Mouse (Mus musculus): ENCODE results near the gene Dnm2. TPM values are rescaled to one million over a fixed set of nuclear protein-coding genes. Genes with fewer than 3 reads are reported as not detected.
A peak's percentile ranks its signal among the peaks of the same experiment; 100 is the strongest.
"Not testable (repeated sequence)": the region's sequence is repeated elsewhere in the genome, so short reads cannot be mapped to it uniquely, and the experiment has no call there.

The Dnm2 gene
- polyA plus RNA-seq, 1 experiment from 2014 or later, result 51.8 TPM

- DNase-seq, result no peak
- ATAC-seq (ENCODE audit: low read depth), result no peak
Observed at GRCm38 (mm10) chr9:21508871-21509404, 84.2 kb downstream of the Dnm2 start.

GRCm38 (mm10) chr9:21509772-21510688 is 85.3 kb downstream of the Dnm2 start, which contains the start of gene Tmed1:
Tmed1 (minus strand) TSS chr9:21510252.
- H3K27me3 ChIP-seq, result no peaks in the 10 kb centered on the region
- WGBS (ENCODE audit: insufficient replicate concordance), result under 1% methylated on average over 44 of the region's 44 CpGs
- H3K27ac ChIP-seq, result peak within 1 kb of the TSS; percentile 84
- H3K4me1 ChIP-seq (replicated peaks), result peaks cover 37% of the 10 kb centered on the region
- peak within 1 kb of the TSS; percentile 79 for H3K4me3 ChIP-seq (replicated peaks)
- peak; percentile 90 for DNase-seq
- H3K9ac ChIP-seq, result peak within 1 kb of the TSS; percentile 78
- H3K36me3 ChIP-seq, result peaks cover 40% of the 10 kb centered on the region
- ATAC-seq (ENCODE audit: low read depth), result peak; percentile 94
- H3K4me2 ChIP-seq, result peak within 1 kb of the TSS; percentile 79
- H3K9me3 ChIP-seq (replicated peaks), result no peaks in the 10 kb centered on the region; the same call in 1 of the 2 replicates

More at GRCm38 (mm10) chr9:21508871-21509404, 84.2 kb downstream of the Dnm2 start:
- 69% methylated on average over 7 of the region's 7 CpGs for WGBS (ENCODE audit: insufficient replicate concordance)
- Histone ChIP-seq H3K4me3 (replicated peaks) (peak overlapping the region; percentile 79), H3K36me3 (peaks cover 51% of the 10 kb centered on the region), H3K9ac (peak overlapping the region; percentile 78), H3K27me3 (no peaks in the 10 kb centered on the region), H3K4me2 (peak overlapping the region; percentile 79), H3K9me3 (replicated peaks) (no peaks in the 10 kb centered on the region; the same call in 1 of the 2 replicates), H3K27ac (peak overlapping the region; percentile 84; the same call in 1 of the 2 replicates), H3K4me1 (replicated peaks) (peaks cover 31% of the 10 kb centered on the region)

DNA sequence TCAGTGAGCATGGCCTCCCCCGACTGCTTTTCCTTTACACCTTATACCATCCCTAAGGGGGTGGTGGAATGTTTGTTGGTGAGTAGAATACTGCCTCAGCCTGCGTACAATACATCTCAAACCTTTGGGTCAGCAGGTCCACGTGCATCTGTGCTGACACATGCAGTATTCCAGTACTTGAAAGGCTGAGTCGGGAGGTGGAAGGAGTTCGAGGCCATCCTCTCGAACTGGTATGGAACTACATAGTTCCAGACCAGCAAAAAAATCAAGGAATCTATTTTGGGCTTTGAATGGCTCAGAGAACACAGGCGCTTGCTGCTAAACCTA is 85.9 kb downstream of the Dnm2 start:
- H3K27me3 ChIP-seq, result no peaks in the 10 kb centered on the region
- no peak; the same call in 1 of the 2 replicates for ATAC-seq (ENCODE audit: low read depth)
- H3K36me3 ChIP-seq, result peaks cover 34% of the 10 kb centered on the region
- H3K4me1 ChIP-seq (replicated peaks), result peaks cover 37% of the 10 kb centered on the region
- 4% methylated on average over 7 of the region's 7 CpGs for WGBS (ENCODE audit: insufficient replicate concordance)
- H3K4me2 ChIP-seq, result peak overlapping the region; percentile 79
- H3K9ac ChIP-seq, result peak overlapping the region; percentile 78
- H3K9me3 ChIP-seq (replicated peaks), result no peaks in the 10 kb centered on the region; the same call in 1 of the 2 replicates
- peak overlapping the region; percentile 84 for H3K27ac ChIP-seq
- peak overlapping the region; percentile 79 for H3K4me3 ChIP-seq (replicated peaks)
- no peak for DNase-seq

- Histone ChIP-seq H3K36me3 (peaks cover 30% of the 10 kb centered on the region), H3K4me2 (peak overlapping the region; percentile 79), H3K27me3 (no peaks in the 10 kb centered on the region), H3K27ac (peak overlapping the region; percentile 84), H3K4me1 (replicated peaks) (peaks cover 37% of the 10 kb centered on the region), H3K9me3 (replicated peaks) (no peaks in the 10 kb centered on the region; the same call in 1 of the 2 replicates), H3K9ac (peak overlapping the region; percentile 78), H3K4me3 (replicated peaks) (peak overlapping the region; percentile 79)
- ATAC-seq (ENCODE audit: low read depth) (no peak), DNase-seq (no peak)
- 69% methylated on average over 9 of the region's 9 CpGs for WGBS (ENCODE audit: insufficient replicate concordance)
Observed at GRCm38 (mm10) chr9:21511052-21511451, 86.3 kb downstream of the Dnm2 start.

DNA sequence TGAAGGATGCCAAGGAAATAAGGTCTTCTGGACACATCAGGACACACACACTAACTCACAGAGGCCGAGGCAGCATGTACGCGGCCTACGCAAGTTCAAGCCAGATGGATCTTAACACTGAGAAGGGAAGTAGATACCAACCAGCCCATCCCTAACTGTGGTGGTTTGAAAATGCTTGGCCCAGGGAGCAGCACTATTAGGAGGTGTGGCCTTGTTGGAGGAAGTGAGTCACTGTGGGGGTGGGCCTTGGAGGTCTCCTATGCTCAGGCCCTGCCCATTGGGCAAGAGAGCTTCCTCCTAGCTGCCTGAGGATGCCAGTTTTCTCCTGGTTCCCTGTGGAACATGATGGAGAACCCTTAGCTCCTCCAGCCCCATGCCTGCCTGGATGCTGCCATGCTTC is 88.8 kb downstream of the Dnm2 start:
- no peak for DNase-seq
- 97% methylated on average over 4 of the region's 4 CpGs for WGBS (ENCODE audit: insufficient replicate concordance)
- Histone ChIP-seq H3K27ac (no peak overlapping the region), H3K27me3 (no peaks in the 10 kb centered on the region), H3K4me3 (replicated peaks) (no peak overlapping the region), H3K9ac (no peak overlapping the region), H3K9me3 (replicated peaks) (no peaks in the 10 kb centered on the region; the same call in 1 of the 2 replicates), H3K4me2 (no peak overlapping the region), H3K4me1 (replicated peaks) (peaks cover 36% of the 10 kb centered on the region), H3K36me3 (peaks cover 6% of the 10 kb centered on the region)
- ATAC-seq (ENCODE audit: low read depth), result no peak

DNA sequence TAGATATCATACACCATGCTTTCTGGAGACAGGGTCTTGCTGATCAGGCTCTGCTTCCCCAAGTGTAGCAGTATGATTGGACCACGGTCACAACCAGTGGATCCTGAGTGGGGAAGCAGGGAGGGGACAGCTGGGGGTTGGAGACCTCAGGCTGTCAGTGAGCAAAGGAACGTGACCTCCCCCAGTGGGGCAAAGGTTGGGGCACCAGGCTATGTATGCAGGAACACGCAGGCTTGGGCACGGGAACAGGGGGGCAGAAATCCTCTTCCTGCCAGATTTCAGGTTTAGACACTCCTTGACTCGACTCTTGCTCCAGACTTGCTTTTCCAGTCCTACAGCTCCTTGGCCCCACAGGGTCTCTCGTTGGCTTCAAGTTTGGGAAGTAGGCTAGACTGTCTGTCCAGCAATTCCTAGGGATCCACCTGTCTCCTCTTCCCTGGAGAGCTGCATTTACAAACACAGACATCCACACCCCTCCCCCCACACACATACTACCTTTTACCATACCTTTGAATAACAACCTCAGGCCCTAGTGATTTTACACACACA is 93.3 kb downstream of the Dnm2 start:
- peaks cover 6% of the 10 kb centered on the region for H3K4me1 ChIP-seq (replicated peaks)
- DNase-seq (no peak), ATAC-seq (ENCODE audit: low read depth) (no peak)
- H3K27ac ChIP-seq, result no peak overlapping the region
- H3K4me3 ChIP-seq (replicated peaks), result no peak overlapping the region
- H3K9ac ChIP-seq, result no peak overlapping the region
- no peaks in the 10 kb centered on the region; the same call in 1 of the 2 replicates for H3K9me3 ChIP-seq (replicated peaks)
- H3K27me3 ChIP-seq, result no peaks in the 10 kb centered on the region
- 65% methylated on average over 6 of the region's 6 CpGs for WGBS (ENCODE audit: insufficient replicate concordance)
- H3K36me3 ChIP-seq, result no peaks in the 10 kb centered on the region
- no peak overlapping the region for H3K4me2 ChIP-seq

- not testable (repeated sequence) for H3K4me1 ChIP-seq (replicated peaks); H3K9me3 ChIP-seq (replicated peaks); H3K27ac ChIP-seq; H3K36me3 ChIP-seq; ATAC-seq (ENCODE audit: low read depth); H3K4me2 ChIP-seq; H3K27me3 ChIP-seq; DNase-seq; H3K9ac ChIP-seq; H3K4me3 ChIP-seq (replicated peaks)
- 71% methylated on average over 6 of the region's 6 CpGs for WGBS (ENCODE audit: insufficient replicate concordance)
Observed at GRCm38 (mm10) chr9:21518690-21519089, 94.0 kb downstream of the Dnm2 start.

DNA sequence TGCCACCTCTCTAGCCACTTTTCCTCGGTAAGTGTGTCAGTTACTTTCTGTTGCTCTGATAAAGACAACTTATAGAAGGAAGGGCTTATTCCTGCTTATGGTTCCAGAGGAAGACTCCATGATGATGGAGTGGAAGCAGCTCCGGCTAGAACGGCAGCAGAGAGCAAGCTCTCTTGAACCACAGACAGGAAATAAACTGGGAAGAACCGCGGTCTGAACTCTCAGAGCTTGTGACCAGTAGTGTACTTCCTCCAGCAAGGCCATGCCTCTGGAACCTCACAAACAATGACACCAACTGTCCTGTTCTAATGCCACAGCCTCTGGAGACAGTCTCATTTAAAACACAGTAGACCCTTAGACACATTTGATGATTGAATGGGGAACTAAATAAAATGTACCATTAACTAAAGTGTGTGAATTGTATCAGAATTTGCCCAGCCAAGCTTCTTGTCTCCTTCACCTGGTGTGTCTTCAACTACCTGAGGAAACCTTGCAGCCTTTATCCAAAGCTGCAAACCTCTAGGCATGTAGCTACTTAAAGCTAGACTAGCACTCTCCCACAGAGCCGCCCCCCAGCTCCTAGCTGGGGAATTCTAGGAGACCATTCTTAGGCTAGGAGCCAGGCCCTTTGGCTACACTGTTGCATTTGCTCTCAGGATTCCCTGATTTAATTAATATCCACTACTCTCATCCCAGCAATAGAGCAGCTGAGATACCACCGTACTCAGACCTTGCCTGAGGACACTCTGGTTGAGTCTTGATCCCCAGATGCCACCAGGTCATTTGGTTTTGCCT is 100.6 kb downstream of the Dnm2 start:
- H3K4me2 ChIP-seq, result no peak overlapping the region
- no peak for DNase-seq
- H3K4me1 ChIP-seq (replicated peaks), result peaks cover 18% of the 10 kb centered on the region
- no peak overlapping the region for H3K9ac ChIP-seq
- no peaks in the 10 kb centered on the region for H3K9me3 ChIP-seq (replicated peaks)
- H3K27me3 ChIP-seq, result no peaks in the 10 kb centered on the region
- H3K27ac ChIP-seq, result peak overlapping the region; percentile 37
- no peak for ATAC-seq (ENCODE audit: low read depth)
- 33% methylated on average over 7 of the region's 7 CpGs for WGBS (ENCODE audit: insufficient replicate concordance)
- H3K36me3 ChIP-seq, result no peaks in the 10 kb centered on the region
- H3K4me3 ChIP-seq (replicated peaks), result no peak overlapping the region

DNA sequence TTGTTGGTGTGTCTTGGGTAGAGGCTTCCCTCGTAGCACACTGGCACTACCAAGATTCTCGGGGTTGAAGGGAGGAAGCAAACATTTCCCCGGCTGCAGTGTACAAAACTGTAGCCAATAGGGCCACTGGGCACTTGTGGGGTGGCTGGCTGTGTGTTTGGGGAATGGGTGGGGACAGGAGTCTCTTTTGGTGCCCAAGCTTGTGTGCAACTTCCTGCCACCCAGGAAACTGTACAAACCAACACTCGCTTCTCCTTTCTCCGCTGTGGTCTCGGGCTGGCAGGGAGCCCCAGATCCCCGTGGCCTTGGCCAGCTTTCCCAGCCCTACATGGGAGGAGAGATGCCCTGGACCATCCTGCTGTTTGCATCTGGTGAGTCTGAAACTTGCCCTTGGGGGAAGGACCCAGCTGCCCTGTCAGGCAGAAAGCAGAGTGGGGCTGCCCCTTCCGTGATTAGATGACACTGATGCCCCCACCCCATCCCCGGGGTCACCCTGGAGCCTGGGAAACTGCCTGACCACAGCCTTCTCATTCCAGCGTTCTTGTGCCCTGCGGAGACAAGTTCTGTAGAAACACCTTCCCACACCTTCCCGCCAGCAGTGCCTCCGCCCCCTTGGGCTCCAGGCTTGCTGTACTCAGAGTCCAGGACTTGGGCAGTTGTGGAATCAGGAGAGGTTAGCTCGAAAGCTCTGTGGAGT is 101.4 kb downstream of the Dnm2 start, which contains the start of gene AB124611:
Gene AB124611 (plus strand): TSS at position 240 of the 697 bp plus-strand sequence.
- H3K27ac ChIP-seq, result peak within 1 kb of the TSS; percentile 37
- H3K36me3 ChIP-seq, result no peaks in the 10 kb centered on the region
- no peak for DNase-seq
- 0 out of 2 replicates have a peak within 1 kb of the TSS, but pooled peaks have one; percentile 5 for H3K4me2 ChIP-seq
- no peaks in the 10 kb centered on the region for H3K9me3 ChIP-seq (replicated peaks)
- H3K27me3 ChIP-seq, result no peaks in the 10 kb centered on the region
- peak; percentile 24; the same call in 1 of the 2 replicates for ATAC-seq (ENCODE audit: low read depth)
- H3K4me3 ChIP-seq (replicated peaks), result peak within 1 kb of the TSS; percentile 6
- H3K4me1 ChIP-seq (replicated peaks), result peaks cover 18% of the 10 kb centered on the region
- no peak within 1 kb of the TSS for H3K9ac ChIP-seq
- 42% methylated on average over 14 of the region's 14 CpGs for WGBS (ENCODE audit: insufficient replicate concordance)

DNA sequence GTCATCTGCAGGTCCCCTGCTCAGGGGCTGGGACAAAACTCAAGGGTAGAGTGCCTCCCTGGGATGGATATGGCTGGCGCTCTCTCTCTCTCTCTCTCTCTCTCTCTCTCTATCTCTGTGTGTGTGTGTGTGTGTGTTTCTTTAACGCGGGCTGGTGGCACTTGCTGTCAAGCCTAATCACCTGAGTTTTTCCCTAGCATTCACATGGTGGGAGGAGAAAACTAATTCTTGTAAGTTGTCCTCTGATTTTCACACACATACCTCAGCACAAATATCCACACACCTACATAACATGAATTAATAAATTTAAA is 101.9 kb downstream of the Dnm2 start:
- ATAC-seq (ENCODE audit: low read depth) (no peak), DNase-seq (no peak)
- H3K4me2 ChIP-seq, result 0 out of 2 replicates have a peak overlapping the region, but pooled peaks have one; percentile 5
- 0 out of 2 replicates have a peak overlapping the region, but pooled peaks have one; percentile 16 for H3K27ac ChIP-seq
- H3K4me3 ChIP-seq (replicated peaks), result peak overlapping the region; percentile 6; the same call in 1 of the 2 replicates
- H3K27me3 ChIP-seq, result no peaks in the 10 kb centered on the region
- no peaks in the 10 kb centered on the region for H3K9me3 ChIP-seq (replicated peaks)
- no peaks in the 10 kb centered on the region for H3K36me3 ChIP-seq
- no peak overlapping the region for H3K9ac ChIP-seq
- WGBS (ENCODE audit: insufficient replicate concordance), result 38% methylated on average over 3 of the region's 3 CpGs
- peaks cover 18% of the 10 kb centered on the region for H3K4me1 ChIP-seq (replicated peaks)

Measured in liver, embryonic 13.5 days (tissue).